8 mouse cellular contexts compared by ENCODE assay signal in genomic region chr13:59515074-59515473, GRCm38 (mm10).
DNase-seq lines count a peak whose midpoint lies in the region.

No protein-coding gene starts in this region.

- intact Hi-C loops in heart, postnatal 25 days (cut with DNase I), result loop anchor here (5.0 kb wide), 2 partner anchors 72 to 212 kb away; partner anchors contain the start of genes Agtpbp1 and Naa35

- peak; percentile 85 for DNase-seq in heart, adult 11 months
- no peak for DNase-seq in heart, postnatal 25 days (ENCODE audit: low spot score)
- peak; percentile 41 for DNase-seq in urinary bladder, postnatal 14 days (ENCODE audit: low spot score)
- no peak for DNase-seq in urinary bladder, postnatal 10 days (ENCODE audit: low spot score)
- peak; percentile 58 to 79 for DNase-seq in cerebellum, postnatal 25 days
- peak; percentile 54 for DNase-seq in induced T-regulatory cell, adult 2 months (ENCODE audit: low read depth)
- DNase-seq in naive thymus-derived CD4-positive, alpha-beta T cell, adult 2 months (ENCODE audit: low read depth), result peak; percentile 47
- DNase-seq in layer of hippocampus, adult 8-10 months (ENCODE audit: low spot score in 2 of 2), result no peak

Comparison
In these comparisons a context has a peak if more than half of its experiments do, and no peak if none do; other contexts are left out.
1. DNase-seq: peak in heart, adult 11 months (single experiment), urinary bladder, postnatal 14 days (single experiment), cerebellum, postnatal 25 days (2 of 2), induced T-regulatory cell, adult 2 months (single experiment) and naive thymus-derived CD4-positive, alpha-beta T cell, adult 2 months (single experiment); none in heart, postnatal 25 days (single experiment), urinary bladder, postnatal 10 days (single experiment) and layer of hippocampus, adult 8-10 months (0 of 2).